Mouse (Mus musculus): ENCODE data around the gene Asic2.

The Asic2 gene

DNA sequence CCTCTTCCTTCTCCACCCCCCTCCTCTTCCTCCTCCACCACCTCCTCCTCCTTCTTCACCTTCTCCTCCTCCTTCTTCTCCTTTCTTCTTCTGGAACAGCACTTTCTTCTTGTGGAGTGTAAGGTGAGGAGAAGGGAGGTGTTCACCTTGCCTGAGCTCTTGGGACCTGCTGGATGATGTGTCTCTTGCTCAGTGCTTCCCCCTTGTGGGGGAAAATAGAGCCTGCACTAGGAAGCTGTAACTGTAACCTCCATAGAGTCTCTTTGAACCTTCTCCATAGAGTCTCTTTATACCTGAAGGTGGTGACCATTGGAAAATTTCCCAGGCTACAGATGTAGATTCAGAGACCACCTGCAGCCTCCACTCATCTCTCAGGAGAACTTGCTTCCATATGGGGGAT is 1050.6 kb downstream of the Asic2 start:
- DNase-seq (ENCODE audit: low read depth, low spot score) = no peak

DNA sequence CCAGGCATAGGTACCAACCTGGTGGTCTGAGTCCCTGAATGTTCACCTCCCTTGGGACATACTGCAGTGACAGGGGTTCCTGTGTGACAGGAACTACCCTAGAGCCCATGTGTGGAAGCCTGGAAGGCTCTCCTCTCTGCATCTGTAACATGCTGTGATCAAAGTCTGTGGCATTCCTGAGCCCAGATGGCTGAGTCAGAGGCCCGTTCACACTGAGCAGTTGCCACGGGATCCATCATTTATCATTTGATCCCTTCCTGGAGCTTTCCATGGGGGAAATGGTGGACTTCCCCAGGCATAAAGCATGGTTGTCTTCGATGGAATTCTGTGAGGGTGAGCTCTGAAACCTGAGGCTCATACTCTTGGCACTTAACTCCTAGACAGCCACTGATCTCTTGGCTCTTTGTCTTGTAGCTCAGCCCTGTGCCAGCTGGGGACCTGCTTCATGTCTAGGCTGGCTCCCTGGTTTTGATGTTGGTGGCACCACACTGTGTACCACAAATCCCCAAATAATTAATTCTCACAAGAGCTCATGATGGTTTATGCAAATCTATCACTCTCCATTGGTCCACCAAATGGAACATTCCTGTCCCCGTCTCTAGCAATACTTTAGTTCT is 1054.7 kb downstream of the Asic2 start:
- no peak for DNase-seq (ENCODE audit: low read depth, low spot score)

DNA sequence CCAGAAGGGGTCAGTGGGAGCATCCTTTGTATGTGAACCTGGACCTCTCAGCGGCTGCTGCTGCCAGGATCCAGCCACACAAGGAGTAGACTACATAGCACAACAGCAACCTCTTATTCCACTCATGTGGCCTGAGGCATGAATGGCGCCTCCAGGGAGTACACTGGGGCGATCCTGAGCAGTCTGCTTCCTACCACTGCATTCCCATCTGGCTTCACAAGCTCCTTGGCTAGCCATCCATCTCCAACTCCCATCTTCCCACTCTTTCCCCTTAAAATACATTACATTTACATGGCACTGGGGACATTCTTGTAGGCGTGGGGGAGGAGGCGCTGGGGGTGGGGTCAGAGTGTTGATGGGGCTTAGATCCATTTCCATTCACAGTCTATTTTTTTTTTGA is 1055.5 kb downstream of the Asic2 start:
- DNase-seq (ENCODE audit: low read depth, low spot score) = no peak

DNA sequence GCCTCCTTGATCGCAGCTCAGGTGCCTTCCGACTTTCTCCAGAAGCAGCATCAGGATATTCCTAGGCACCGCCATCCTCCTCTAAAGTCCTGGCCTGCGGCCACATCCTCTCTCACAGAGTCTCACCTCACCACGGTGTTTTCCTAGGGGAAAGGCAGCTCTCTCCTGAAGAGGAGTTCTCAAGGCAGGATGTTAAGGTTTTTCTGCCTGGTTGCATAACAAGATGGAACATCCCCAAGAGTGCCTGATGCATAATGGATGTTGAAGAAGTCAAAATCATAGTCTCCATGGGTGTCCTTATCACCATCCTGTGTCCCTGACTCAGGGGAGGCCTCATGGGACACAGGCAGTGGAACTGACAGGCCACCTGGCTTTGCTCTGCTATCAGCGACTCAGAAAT is 1060.4 kb downstream of the Asic2 start:
- no peak for DNase-seq (ENCODE audit: low read depth, low spot score)

DNA sequence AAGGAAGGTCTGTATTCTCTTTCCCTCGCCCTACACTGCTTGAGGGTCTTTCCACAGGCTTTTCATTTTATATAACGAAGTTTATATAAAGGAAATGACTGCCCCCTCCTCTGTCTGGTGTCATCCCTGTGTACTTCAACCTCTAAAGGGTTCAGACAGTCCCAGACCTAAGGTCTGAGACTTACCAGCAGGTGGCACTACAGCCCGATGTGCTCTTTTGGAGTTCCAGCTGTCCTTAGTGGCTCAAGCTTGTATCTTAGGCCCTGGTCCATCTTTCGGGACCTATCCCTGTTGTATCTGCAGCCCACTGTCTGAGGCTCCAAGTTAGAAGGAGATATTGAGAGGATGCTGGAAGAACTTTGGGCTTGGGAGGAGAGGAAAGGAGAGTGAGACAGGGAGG is 1061.8 kb downstream of the Asic2 start:
- peak; percentile 34 for DNase-seq (ENCODE audit: low read depth, low spot score)

DNA sequence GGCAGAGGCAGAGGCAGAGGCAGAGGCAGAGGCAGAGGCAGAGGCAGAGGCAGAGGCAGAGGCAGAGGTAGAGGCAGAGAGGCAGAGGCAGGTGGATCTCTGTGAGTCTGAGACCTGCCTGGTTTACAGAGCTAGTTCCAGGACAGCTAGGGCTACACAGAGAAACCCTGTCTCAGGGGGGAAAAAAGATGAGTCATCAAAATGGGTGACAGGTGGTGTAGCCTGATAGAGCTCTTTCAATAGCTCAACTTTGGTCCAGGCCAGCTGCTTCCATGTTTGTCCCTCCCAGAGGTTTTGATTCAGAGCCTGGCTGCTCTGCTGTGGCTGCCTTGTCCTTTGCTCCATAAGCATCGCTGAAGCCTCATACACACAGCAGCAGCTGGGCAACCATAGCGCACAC is 1063.7 kb downstream of the Asic2 start:
- DNase-seq (ENCODE audit: low read depth, low spot score) = no peak

DNA sequence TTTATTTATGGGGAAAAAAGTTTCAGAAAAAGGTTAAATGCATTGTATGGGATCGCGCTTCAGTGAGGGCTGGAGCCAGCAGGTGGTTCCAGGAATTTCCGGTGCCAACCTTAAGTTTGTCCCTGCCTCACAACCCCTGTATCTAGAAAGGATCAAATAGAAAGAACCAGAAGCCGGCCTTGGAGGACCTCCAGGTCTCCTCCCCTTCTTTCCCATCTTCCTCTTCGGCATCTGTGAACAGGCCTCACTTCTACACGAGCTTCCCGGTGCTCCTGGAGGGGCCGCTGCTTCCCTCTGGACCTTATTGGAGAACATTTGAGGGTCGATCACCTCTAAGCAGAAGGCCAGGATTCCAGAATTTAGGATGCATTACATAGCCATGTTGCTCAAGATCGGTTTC is 1064.8 kb downstream of the Asic2 start:
- DNase-seq (ENCODE audit: low read depth, low spot score) = no peak

DNA sequence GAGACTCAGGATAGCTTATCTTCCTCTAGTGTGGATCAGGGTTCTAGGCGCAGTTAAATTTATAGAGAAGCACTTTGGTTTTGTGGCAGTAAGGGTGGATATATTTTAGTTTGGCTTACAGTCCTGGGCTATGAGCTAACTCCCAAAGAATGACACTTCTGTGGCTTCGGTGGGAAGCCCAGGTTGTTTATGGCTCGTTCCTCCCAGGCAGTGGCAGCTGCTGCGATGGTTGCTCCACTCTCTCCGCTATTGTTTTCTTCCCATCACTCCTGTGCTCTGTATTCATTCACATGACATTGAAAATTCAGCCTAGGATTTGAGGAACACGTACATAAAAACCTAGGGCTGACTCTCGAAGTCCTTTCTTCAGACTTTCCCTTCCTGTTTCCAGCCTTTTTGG is 1065.6 kb downstream of the Asic2 start:
- no peak for DNase-seq (ENCODE audit: low read depth, low spot score)

DNA sequence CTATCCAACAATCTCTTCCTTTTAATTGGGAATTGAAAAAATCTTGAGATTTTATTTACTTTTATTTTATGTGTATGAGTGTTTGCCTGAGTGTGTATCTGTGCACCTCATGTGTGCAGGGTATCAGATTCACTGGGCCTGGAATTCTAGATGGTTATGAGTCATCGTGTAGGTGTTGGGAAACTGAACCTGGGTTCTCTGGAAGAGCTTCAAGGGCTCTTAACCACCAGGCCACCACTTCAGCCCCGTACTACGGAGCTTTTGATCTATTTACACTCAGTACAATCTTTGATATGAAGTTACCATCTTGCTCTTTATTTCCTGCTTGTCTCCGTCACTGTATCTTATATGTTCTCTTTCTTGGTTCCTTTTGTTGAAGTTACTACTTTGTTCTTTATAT is 1067.7 kb downstream of the Asic2 start:
- no peak for DNase-seq (ENCODE audit: low read depth, low spot score)

DNA sequence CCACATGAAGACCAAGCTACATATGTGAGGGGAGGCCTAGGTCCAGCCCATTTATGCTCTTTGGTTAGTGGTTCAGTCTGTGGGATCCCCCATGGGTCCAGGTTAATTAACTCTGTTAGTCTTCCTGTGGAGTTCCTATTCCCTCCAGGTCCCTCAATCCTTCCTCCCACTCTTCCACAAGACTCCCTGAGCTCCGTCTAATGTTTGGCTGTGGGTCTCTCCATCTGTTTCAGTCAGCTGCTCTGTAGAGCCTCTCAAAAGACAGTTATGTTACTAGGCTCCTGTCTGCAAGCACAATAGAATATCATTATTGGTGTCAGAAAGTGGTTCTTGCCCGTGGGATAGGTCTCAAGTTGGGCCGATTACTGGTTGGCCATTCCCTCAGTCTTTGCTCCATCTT is 1072.4 kb downstream of the Asic2 start:
- DNase-seq (ENCODE audit: low read depth, low spot score) = no peak

DNA sequence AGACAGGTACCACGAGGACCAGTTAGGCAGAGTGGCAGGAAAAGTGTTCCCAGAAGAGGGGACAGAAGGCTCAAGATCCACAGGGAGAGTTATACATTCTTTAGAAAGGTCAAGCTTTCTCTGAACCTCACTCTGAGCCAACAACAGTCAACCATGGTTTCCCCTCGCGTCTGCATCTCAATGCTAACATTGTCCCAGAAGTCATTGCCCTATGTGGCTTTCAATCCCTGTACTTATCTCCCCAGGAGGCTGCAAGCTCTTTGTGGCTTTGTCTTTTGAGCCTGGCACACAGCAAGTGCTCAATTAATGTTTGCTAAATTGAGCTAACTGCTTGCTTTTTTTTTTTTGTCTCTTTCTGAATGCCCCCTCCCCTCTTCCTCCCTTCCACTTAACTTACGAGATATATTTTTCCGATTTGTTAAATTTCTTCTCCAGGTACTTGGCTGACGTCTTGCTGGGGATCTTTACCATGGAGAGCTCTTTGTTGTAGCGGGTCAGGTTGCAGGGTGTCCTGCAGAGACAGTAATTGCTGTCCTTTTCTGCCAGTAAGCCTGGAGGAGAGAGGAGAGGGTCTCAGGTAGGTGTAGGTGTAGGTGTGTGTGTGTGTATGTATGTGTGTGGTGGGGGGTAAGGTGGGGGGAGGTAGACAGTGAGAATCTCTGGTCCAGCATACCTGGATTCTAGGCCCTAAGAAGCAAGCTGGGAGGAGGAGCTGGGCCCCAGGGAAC is 1078.8 kb downstream of the Asic2 start:
- DNase-seq (ENCODE audit: low read depth, low spot score) = no peak

DNA sequence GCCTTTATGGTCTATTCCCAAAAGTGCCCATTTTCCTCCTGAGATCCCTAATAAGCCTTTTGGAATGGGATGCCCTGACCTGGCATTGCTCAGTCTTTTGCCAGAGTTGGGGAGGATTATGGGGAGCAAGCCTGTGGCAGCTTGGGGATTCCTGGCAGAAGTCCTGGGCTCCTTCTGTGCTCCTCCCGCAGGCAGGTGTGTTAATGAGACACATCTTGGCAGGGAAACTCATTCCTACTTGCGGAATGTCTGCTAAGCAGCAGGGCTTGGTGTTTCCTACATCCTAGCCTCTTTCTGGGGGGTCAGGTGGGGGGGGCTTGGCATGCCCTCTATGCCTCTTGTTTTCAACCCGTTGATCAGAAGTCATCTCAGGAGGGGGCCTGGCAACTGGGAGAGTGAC is 1081.2 kb downstream of the Asic2 start:
- no peak for DNase-seq (ENCODE audit: low read depth, low spot score)

DNA sequence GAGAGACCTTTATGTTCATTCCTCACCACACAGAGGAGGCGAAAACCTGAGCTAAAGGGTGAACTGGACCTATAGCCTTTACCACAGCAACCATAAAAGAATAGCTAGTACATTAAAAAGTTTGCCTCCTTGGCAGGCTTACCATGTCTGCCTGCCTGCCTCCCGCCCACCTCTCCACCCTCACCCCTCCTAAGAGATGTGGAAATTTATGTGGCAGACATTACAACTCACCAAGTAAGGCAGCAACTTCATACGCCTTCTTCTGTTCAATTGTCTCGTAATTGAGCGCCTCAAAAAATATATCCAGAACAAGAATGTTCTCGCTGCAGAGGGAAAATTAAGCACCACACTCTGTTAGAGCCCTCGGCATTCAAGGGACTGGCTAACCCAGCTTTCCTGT is 1081.9 kb downstream of the Asic2 start:
- DNase-seq (ENCODE audit: low read depth, low spot score) = no peak

DNA sequence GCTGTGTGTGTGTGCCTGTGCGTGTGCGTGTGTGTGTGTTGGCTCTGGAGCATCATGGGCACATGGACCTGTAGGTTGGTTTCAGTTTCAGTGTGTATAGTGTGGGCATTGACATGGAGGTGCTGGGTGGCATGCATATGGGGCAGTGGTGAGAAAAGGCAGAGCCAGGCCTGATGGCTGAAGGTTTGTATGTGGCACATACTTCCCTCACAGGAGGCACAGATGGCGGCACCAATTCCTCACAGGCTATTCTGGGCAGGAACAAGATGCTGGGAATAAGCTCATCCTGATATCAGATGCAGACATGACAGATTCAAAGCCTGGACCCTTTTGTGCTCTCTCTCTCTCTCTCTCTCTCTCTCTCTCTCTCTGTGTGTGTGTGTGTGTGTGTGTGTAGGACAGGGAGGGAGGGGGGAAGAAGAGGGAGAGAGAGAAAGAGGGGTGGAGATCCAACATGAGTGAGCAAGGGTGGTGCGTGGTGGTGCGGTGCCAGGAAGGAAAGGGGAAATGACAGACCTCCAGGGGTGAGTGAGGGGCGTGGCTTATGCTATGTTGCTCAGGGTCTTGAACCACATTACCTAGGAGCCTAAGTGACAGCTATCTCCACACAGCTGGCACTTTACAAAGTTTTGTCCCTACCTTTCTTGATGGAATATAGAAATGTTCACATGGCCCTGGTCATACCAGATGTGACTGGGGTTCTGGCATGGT is 1083.6 kb downstream of the Asic2 start:
- DNase-seq (ENCODE audit: low read depth, low spot score) = no peak

DNA sequence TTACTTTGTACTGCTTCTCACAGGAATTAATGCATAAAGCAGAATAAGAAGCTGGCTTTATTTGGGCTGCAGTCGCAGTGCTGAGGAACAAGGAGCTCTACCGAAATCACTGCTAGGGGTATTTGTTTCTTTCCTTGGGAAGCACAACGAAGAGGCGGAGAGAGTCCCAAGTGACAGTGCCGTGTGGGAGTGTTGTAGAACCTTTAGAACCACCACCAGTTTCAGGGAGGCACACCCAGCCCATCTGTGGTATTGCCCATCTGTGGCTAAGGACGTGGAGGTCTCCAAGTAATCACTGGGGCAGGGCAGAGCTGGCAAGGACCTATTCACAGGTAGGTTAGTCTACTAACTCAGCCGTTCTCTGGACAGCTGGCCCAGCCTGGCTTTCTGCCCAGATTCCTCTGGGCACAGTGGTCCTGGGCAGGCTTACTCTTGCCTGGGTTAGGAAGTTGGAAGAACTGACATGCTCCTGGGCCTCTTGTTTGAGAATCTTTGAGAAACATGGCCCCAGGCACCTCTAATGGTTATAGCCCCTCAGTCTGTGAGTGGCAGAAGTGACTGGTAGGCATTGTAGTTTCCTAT is 1085.9 kb downstream of the Asic2 start:
- no peak for DNase-seq (ENCODE audit: low read depth, low spot score)

DNA sequence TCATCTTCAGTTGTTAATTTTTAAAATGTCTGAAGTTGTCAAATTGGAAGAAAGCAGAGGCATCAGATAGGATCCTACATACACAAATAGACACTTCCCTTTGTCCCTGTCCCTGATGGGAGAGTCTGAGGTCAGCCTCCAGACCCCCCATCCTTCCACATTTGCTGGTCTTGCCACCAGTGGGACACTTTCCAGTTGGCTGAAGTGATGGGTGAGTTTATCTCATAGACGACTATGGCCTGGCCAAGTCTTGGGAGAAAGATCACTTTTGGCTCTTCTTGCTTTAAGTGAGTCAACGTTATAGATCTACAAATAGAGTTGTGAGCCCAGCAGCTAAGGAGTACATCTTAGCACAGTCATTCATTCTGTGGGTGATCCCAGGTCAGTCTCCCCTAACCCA is 1090.2 kb downstream of the Asic2 start:
- no peak for DNase-seq (ENCODE audit: low read depth, low spot score)

DNA sequence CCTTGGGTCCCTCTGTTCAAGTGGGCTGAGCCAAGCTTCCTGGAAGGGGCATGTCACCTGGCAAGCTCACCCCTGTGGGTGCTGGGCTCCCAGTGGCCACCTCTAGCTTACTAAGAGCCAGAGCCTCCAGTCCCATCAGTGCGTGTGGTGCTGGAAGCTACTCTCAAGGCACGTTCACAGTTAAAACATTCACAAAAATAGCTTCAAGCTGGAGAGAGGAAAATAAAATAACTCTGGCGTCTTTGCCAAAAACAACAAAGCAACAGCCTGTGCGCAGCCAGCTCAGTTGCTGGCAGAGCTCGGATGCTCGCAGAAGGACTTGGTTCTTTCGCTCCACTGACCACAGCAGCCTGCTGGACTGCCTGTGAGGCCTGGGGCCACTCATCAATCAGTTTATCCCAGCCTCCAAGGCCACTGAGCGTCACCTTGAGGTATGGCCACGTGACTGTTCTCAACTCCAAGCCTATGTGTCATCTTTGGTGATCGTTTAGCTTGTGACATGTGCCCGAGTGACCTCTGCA is 1091.1 kb downstream of the Asic2 start:
- DNase-seq (ENCODE audit: low read depth, low spot score) = no peak

DNA sequence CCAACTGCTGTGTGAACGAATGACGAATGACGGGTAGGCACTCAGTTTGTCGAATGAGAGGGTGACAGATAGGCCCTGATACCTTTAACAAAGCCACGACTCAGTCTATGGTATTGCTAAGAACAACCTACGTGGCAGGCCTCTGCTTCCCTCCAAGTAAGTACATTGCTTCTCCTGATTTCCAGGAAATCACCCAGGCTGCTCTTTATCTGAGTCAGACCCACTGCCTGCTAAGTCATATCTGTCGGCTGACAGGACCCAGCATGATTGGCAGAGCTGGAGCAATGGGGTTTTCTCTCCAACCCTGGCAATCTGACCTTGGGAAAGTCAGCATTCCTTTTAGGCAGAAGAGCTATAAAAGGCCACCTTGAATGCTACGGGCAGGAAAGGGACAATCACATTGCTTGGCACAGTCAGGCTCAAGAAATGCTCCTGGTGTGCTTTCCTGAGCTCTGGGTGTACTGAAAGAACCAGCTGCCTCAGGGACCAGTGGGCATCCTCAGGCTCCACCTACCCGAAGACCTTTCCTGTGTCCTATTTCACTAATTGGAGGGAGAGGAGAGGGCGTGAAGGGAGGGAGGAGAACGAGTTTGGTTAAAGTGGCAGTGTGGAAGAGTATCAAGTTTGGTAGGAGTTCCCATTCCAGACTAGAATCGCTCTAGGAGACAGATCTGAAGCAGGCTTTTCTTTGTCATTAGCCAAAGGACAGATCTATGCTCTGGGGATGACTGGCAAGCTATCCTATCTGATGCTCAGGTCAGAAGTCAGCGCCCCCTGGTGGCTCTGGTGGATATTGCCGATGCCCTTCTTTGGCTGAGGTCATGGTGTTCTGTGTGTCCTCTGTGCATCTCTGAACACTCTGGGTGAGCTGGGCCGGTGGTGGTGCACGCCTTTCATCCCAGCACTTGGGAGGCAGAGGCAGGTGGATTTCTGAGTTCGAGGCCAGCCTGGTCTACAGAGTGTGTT is 1095.5 kb downstream of the Asic2 start:
- DNase-seq (ENCODE audit: low read depth, low spot score) = peak; percentile 61

DNA sequence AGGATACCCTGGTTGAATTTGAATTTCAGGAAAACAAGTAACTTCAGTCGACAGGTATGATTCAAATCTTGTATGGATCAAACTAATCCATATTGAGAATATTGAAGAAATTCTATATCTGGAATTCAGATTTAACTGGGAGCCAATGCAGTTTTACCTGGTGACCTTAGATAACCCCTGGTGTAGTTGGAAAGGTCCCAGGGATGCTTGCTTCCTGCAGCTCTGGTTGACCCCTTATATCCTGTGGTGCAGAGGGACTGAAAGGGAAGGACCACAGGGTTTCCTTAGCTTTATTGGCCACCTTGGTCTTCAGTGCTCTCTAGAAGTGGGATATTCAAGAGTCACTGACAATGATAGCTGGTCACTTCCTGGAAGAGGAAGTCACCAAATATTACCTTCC is 1100.2 kb downstream of the Asic2 start:
- no peak for DNase-seq (ENCODE audit: low read depth, low spot score)

DNA sequence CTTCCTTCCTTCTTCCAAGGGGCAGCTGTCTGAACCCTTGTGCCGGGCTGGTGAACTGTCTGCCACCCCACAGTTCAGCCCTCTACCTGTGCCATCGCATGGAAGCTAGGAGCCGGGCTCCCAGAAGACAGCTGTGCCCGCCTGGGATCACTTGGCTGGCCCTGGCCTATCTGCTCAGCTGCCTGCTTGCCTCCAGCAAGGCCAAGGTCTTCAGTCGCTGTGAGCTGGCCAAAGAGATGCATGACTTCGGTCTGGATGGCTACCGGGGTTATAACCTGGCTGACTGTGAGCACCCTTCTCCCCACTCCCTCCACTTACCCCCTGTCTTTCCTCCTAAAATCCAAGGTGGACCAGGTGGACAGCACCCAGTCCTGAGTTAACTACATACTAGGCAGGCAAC is 1105.3 kb downstream of the Asic2 start:
- DNase-seq (ENCODE audit: low read depth, low spot score) = no peak

DNA sequence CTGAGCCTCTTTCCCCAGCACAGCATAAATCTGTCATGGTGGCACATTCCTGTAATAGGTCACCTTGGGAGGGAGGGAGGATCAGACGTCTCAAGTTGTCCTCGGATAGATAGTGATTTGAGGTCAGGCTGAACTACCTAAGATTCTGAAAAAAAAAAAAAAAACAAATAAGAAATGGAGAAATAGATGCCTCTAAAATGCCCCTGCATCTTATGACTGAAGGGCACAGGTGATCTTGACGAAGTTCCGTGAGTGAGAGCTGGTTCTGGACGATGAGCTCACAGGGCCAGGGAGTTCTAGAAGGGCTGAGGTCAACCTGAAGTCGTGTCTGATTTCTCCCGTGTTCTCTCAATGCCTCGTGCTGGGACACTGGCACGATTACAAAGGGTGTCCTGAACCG is 1110.2 kb downstream of the Asic2 start, which contains the start of gene Spaca3:
Gene Spaca3 (plus strand): TSS at position 301 of the 400 bp plus-strand sequence.
- no peak for DNase-seq (ENCODE audit: low read depth, low spot score)
